Mouse (Mus musculus) c-Kit-negative CD71-positive TER-119-positive erythroid progenitor cells, embryonic 14.5 days (primary cell): ENCODE results near the gene Sox10.

Source experiments
- DNase-seq: peaks from one replicate; pipeline ENCODE4 v3.0.0-alpha.2; 2013; ENCODE audit warnings: low read depth, low spot score

The Sox10 gene

DNA sequence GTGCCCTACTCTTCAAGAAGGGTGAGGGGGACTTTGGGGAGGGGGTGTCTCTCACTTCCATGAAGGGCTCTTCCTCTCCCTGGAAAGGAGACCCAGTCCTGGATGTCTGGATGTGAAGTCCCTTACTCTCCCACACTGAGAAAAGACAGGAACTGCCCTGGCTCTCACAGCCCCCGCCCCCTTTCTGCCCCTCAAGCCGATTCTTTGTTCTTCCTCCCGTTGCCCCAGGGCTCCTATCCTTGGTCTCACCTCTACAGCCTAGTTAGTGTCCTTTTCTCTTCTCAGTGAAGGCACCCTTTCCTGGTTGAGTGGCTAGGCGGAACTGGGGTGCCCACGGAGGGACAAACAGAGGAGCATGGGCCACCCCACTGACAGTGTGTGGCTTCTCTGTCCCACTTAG, at the start of gene Sox10:
Gene Sox10 (minus strand): TSS at position 101 of the 400 bp plus-strand sequence.
- DNase-seq = no peak

DNA sequence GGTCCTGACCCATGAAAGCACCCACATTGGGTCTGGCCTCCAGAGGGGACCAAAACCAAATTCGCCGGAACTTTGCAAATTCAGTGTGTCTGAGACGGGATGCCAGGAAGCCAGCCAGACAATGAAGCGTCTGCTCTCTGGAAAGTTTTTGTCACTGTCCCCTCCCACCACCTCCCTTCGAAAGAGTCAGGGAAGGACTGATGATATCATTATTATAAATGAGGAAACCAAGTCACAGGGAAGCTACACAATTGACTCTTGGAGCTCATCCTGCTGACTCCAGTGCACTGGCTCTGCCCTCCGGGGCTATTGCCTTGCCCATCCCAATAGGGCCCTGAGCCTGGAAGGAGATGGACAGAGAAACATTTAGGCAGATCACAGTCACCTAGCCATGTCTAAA, 48.6 kb upstream of the Sox10 start:
- no peak for DNase-seq

DNA sequence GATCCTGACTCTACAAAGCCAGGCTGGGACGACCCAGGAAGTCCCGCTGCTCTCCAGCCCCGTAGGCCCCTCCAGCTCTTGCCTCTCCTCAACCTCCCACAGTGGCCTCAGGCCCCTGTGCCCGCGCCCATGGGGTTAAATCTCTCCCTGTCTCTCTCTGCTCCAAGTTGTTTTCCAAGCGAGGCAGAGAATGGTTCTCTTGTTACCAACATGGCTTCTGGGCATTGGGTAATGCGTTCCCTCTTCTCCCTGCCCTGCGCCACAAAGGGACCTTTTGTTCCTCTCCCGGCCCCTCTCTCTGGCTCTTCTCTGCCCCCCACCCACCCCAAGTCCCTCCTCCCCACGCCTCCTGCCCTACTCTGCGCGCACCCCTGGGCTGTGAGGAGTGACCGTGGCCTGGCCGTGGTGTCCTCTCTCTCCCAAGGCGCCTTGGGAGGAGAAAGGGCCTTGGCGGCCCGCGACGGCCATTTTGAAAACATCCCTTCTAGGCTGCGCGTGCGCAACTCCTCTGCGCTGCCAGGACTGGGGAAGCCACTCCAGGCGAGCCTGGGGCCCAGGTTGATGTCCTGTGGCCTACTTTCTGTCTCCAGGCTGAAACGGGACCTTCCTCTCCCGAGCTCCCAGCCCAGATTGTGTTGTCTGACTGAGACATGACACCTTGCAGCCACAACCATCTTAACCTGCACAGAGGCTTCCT, 47.9 kb upstream of the Sox10 start:
- DNase-seq = no peak

DNA sequence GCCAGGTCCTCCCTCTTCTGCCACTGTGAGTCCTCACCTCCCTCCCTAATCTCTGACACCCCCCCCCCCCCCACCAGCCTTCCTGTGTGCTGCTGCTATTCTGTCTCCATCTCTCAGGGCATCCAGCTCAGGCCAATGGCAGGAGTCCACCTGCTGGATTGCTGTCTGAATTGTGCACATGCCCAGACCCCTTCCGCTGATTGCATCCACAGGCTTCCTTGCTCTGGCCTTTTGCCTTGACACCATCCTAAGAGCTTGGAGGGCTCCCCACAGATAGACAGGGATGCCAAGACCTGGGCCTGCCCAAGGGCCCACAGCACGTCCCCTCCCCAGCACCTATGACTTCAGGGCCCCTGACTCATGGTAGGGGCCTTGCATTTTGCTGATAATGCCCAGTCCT, 45.3 kb upstream of the Sox10 start:
- DNase-seq = no peak

DNA sequence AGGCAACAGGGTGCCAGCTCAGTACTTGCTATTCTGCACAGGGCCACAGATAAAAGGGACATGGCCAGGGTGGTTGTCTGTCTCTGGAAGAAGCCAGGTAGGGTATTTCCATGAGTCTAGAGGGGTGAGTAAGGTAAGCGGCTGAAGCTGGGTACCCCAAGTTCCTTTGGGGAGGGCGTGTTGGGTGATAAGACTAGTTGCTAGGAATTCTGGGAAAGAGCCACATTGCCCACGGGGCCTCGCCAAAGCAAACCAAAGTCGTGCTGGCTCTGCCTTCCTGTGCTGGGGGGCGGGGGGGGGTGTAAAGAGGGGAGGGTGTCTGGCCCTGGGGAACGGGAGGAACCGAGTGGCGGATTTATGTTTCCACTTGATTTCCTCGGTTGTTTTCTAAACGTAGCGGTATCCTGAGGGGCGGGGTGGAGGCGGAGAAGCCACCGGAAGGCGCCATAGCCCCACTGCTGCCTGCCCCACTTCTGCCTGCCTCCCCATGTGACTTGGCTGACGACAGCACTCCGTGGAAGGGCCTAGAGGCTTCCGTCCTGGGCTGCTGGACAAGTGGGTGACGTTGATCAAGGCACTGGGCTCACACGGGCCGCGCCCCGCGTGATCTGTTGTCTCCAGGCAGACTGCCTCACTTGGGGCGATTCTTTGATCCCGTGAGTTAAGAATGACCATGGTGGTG, 43.9 kb upstream of the Sox10 start:
- no peak for DNase-seq

DNA sequence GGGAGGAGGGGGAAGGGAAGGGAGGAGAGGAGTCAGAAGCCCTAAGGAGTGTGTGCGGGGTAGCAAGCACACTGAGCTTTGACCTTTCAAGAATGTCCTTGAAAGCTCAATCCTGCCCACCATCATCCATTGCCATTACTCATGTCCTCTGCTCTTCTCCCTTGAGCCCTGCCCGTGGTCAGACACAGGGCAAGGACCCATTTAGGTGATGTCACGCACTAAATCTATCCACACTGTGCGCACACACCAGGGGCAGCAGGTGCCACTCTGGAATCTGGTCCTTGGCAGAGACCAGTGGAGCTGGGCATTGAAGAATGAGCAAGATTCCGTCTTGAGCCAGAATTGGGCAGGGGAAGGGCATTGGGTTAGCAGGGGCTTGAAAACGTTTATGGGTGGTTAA, 43.2 kb upstream of the Sox10 start:
- DNase-seq = no peak

DNA sequence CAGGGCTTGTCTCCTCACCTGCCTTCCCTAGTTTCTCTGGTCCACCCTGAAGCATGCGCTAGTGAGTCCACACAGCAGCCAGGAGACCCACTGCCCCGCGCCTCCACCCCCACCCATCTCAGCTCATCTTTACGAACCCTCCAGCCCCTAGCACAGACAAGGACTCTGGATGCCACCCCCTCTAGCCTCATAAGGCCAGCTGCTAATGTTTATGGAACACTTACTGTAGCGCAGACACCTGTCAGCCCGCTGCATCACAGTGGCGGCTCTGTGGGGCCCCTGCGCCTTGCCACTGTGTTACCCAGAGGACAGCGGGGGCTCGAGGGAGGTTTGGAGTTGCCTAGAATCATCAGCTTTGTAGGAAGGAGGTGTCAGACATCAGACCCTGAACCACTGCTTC, 37.5 kb upstream of the Sox10 start:
- no peak for DNase-seq

DNA sequence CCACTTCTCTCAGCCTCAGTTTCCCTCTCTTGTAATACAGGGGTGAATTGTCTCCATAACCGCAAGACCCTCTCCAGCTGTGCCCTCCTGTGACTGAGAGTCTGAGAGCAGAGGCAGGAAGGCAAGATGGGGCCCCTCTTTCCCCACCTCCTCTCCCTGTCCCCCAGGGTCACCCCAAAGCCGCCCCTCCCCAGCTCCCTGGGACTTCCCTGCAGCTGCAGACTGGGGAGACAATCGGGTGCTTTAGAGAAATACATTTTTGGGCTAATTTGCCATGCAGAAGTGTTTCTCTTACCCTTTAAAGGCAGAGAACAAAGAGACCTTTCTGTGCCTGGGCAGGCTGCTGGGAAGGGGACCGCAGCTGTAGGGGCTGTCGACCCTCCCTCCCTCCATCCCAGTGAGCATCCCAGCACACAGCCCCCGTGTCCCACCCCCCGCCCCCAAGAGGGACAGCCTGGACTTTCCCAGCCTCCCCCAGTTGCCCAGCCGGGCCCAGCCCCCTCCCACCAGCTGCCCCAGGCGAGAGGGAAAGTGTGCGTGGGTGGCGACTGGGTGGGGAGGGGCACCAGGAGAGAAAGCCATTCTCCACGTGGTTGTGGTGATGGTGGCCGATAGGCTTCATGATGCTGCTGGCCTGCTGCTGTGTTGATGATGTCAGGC, 36.6 kb upstream of the Sox10 start:
- DNase-seq = no peak

DNA sequence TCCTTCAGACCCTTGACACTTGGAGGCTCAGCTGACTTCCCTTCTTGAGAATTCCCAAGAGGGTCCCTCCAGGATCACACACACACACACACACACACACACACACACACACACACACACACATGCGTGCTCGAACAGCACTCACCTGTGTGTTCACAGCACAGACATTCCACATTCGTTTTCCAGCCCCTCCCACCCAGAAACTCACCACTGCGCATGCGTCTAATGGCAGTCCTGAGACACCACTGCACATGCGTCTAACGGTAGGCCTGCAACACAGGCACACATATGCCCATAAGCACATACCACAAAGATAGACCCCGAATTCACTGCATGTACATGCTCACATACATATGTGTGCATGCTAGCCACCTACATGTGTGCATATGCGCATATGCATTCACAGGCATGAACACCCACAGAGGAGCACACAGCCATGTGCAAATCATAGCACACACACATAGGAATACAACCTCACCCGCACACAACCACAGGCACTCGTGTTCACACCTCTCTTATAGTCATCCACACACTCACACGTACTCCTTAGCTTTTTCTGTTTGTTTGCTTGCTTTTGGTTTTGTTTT, 34.4 kb upstream of the Sox10 start:
- DNase-seq = no peak

DNA sequence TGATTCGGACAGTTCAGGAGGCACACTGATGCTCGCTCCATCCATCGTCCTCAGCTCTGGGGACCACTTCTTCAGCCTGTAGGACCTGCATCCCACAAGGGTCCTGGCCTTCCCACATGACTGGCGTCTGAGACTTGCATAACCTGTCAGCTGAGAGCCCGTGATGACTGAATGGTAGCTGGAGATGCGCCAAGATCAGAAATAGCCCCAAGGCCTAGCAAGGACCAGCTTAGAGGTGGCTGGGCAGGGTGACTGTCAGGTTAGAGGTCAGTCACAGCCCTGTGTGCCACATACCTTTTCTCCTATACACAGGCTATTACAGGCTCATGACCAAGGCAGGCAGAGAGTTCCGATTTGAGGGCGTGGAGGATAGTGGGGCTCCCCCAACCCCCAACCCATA, 30.5 kb upstream of the Sox10 start:
- DNase-seq = no peak

DNA sequence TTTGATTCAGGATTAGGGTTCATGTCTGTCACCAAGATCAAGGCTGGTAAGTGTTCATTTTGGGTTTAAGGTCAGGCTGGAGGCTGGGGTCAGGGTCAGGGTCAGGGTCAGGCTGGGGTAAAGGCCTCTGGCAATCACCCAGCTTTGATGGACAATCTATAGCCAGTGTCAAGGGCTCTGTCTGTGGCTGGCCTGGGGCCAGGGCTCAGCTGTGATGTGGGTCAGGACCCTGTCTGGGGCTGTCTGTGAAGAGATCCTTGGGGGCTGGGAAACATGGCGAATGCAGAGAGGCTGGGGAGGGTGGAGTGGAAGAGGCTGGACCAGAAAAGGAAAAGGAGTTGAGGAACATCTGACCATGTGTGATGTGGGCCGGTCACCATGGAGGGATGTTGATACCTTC, 29.9 kb upstream of the Sox10 start:
- DNase-seq = no peak

DNA sequence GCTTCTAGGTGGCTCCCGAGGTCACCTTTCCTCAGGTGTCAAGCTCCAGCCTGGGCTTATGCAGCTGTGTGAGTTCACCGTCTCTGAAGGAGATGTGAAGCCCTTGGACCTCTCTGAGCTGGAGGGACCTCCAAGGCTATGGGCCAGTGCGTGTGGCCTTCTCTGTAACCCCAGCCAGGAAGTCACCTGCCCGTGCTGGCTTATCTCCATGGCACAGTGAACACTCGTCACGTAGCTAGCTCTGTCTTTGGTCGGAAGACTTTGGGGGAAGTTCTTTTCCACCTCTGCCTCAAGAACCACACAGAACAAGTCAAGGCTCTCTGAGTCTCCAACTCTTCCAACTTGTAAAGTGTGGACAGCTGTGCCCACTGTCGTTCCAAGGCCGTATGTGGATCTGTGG, 29.0 kb upstream of the Sox10 start:
- no peak for DNase-seq

DNA sequence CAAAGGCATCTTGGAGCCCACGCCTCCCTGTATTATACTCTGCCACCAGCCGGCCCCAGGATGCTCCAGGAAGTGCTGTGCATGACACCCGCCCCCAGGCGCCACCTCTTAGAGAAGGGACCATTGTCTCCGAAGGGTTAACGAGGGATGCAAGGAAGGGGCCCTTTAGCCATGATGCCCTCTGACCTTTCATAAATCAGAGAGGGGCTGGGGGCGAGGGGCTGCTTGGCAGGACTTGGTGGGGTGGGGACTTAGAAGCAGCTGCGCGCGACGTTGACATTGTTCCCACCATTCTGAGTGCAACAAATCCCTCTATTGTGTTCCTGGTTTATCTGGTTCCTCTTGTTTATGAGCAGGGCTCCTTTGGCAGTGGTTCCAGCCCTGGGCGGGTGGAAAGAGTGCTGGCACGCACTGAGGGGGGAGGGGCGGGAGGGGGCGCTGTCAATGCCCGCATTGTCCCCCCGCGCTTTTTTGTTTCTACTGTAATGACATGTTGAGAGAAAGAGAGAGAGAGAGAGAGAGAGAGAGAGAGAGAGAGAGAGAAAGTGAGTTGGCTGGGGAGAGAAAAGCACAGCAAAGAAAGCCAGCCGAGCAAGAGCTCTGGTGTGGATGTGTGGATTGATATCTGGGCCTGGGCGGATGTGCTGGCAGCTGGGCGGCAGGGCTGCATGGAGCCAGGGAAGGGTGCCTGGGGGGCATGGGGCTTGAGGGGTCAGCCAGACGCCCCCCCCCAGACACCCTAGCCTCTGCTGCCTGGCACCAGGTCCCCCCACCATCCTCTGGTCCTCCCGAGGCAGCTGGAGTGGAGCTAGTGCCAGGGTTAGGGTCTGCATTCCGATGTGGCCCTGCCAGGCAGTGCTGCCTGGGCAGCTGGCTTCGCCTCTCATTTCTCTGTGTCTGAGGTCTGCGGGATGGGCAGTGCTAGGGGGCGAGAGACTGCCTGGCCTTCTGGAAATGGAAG, 28.1 kb upstream of the Sox10 start:
- no peak for DNase-seq

DNA sequence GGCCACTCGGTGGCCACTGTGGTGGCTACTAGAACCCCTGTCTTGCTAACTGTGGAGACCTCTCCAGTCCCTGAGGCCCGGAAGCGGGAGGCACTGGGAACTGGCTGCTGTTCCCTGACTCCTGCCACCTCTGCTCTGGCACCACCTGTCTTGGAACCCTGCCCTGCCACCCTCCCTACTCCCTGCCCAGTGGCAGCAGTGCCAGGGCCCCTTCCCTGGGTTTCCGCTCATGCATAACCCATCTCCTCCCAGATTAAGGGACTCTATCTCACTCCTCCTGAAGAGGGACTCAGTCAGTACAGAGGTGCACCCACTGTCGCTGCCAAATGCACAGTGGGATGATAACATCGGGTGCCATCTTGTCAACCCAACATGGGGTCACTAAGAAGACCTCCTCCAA, 27.4 kb upstream of the Sox10 start:
- DNase-seq = no peak

DNA sequence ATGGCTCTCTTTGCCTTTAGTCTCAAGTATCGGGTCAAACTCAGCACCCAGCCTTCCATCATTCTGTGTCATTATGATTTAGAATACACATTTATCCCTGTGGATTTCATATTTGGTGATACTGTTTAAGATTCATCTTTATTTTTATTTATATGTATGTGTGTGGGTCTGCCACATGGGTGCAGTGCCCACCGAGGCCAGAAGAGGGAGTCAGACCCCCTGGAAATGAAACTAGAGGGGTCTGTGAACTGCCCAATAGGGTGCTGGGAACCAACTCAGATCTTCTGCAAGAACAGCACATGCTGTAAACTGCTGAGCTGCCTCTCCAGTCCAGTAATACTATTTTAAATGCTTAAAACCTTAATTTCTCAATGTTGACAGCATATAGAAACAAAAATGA, 26.4 kb upstream of the Sox10 start:
- DNase-seq = no peak

DNA sequence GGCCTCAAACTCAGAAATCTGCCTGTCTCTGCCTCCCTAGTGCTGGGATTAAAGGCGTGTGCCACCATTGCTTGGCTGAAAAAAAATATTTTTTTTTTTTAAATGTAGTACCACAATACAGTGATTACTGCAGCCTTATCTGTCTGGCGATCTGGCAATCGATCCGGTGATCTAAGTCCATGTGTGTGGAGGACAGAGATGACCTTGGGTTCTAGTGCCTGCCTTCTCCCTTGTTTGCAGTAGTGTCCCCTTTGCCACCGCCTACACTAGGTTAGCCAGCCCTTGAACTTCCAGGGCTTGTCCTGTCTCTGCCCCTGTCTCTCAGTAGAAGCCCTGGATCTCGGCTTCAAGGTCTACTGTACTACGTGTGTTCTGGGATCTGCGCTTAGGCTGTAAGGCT, 22.8 kb upstream of the Sox10 start:
- DNase-seq = no peak

DNA sequence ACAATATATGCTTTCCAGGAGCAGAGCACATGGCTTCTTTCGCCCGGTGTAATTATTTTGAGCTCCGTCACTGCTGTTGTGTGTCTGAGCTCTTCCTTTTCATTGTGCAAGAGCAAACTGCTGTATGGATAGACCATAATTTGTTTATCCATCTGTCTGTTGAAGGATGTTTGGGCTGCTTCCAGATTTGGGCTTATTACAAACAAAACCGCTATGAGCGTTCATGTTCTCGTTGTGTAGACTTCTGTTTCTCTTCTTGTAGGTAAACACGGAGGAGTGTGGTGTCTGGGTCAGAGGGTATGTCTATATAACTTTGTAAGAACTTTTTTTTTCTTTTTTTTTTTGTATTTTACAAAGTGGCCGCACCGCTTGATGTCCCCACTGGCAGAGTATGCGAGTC, 20.2 kb upstream of the Sox10 start:
- no peak for DNase-seq

DNA sequence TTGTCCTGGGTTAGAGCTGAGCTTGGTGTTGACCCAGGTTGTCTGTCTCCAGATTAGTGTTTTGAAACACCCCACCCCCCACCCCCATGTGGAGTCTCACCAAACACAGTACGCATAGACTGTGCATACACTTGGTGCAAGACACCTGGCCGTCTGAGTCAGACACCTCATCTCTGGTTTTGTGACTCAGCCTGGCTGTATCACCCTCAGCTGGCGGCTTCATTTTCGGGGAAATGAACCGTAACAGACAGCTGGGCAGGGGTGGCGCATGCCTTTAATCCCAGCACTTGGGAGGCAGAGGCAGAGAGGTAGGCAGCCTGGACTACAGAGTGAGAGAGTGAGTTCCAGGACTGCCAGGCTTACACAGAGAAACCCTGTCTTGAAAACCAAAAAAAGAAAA, 11.9 kb upstream of the Sox10 start:
- no peak for DNase-seq

DNA sequence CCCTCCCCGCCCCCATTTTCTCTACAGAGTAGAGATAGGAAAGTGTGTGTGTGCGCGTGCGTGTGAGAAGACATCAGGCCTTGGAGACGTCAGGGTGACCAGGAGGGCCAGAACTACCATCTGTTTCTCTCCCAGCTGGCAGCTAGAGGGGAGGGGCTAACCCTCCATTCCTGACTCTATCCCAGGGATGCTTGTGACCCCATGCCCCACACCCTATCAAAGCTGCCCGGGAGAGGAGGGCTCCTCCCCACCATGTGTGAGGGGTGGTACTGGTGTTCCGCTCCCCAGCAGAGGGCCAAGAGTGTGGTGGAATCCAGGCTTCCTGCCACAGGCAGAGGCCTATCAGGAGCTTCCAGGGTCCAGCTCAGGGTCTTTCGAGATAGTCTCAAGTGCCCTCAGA, 1.7 kb upstream of the Sox10 start:
- DNase-seq = no peak

DNA sequence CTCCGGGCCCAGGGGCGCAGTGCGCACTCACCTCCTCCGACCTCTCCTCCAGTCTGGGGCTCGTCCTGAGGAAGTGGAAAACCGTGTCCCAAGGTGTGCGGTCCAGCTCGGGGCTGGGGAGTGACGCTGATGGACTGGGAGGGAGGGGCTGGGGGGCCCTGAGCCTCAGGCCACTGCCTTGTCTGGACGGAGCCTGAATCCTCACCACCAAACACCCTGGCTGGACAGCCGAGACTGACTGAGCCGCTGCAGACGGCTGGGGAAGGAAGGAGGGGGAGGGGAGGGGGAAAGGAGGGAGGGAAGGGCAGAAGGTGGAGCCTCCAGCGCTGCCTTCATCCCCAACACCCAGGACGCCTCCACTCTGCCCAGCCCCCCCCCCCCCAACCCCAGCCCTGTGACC, 789 bp downstream of the Sox10 start:
- DNase-seq = no peak

DNA sequence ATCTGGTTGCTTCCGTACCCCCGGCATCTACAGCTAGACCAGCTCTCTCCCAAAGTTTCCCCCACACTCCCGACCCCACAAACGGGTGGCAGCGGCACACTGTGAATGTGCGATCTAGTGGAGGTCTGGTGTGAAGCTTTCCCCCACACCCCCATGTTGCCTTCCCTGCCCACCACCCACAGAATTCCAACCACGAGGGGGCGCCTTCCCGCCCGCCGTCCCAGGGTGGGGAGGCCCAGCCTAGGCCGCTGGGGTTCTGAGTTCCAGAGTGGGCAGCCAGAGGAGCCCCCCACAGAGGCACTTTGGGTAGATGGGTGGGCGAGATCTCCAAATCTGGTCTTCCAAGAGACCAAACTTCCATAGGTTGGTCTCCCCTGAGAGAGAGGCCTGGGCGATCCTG, 2.2 kb downstream of the Sox10 start:
- DNase-seq = no peak

DNA sequence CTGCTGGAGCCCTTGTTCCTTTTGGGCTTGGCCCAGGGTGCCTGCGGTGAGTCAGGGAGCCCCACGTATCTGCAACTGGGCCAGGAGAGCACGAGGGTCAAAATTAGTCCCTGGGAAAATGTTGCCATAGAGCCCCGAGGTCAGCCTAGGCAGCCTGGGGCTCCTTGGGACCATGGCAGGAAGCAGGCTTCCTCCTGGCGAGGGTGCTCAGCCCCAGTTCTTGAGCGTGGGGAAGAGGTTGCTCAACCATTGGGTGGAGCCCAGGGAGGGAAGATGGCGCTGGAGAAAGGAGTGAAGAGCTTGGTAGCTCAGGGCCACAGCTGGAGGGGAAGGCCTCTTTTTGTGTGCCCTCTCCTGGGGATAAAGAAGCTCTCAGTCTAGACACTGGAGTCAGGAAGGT, 2.7 kb downstream of the Sox10 start:
- no peak for DNase-seq
